Mouse (Mus musculus): ENCODE data around the gene Olfr282. TPM values are rescaled to one million over a fixed set of nuclear protein-coding genes. Genes with fewer than 3 reads are reported as not detected.

Gene Olfr282
- total and polyA plus RNA-seq, 3 experiments: 0.18 TPM; not detected in 2

GRCm38 (mm10) chr15:98420897-98421296 is 10.1 kb upstream of the Olfr282 start:
- Histone ChIP-seq H3K27me3 (ENCODE audit: control insufficient read depth in 1 of 2, insufficient read depth in 2 of 2, low read length in 2 of 2) (peaks cover 32 to 38% of the 10 kb centered on the region in 2 experiments), H3K79me2 (ENCODE audit: control insufficient read depth, insufficient read depth, low read length, poor library complexity) (no peaks in the 10 kb centered on the region), H3K9ac (ENCODE audit: control insufficient read depth, low read depth, low read length, poor library complexity, severe bottlenecking) (no peak overlapping the region), H3K36me3 (ENCODE audit: control insufficient read depth in 1 of 2, insufficient read depth in 2 of 2, low read length in 2 of 2) (peaks cover 0 to 3% of the 10 kb centered on the region in 2 experiments; a peak in 2 of 4 replicates), H3K4me3 (ENCODE audit: control insufficient read depth in 1 of 2, insufficient read depth in 1 of 2, low read depth in 2 of 2, low read length in 2 of 2) (no peak overlapping the region), H3K27ac (ENCODE audit: control insufficient read depth, low read depth, low read length) (no peak overlapping the region), H3K9me3 (replicated peaks; ENCODE audit: insufficient read depth, low read length) (no peaks in the 10 kb centered on the region), H3K4me1 (ENCODE audit: control insufficient read depth in 1 of 2, insufficient read depth in 2 of 2, low read length in 2 of 2) (peaks cover 0 to 12% of the 10 kb centered on the region in 2 experiments; a peak in 2 of 4 replicates)
- TF ChIP-seq ETS1 (IDR thresholded peaks at IDR 0.05; ENCODE audit: low read depth, low read length): no peak
- TF ChIP-seq TCF12 (IDR thresholded peaks at IDR 0.05; ENCODE audit: low read depth, low read length): no peak
- DNase-seq (ENCODE audit: low read depth, low spot score): no peak

GRCm38 (mm10) chr15:98424326-98424725 is 6.7 kb upstream of the Olfr282 start:
- TF ChIP-seq BHLHE40 (IDR thresholded peaks at IDR 0.05; ENCODE audit: borderline replicate concordance, low read depth, low read length): no peak
- TF ChIP-seq EP300 (IDR thresholded peaks at IDR 0.05; ENCODE audit: low read depth in 1 of 2, low read length in 2 of 2): no peak
- no peak for TF ChIP-seq POLR2AphosphoS2 (IDR thresholded peaks at IDR 0.05; ENCODE audit: low read length)
- no peak for TF ChIP-seq CTCF (IDR thresholded peaks at IDR 0.05 in 2 of 3, conservative IDR thresholded peaks at IDR 0.05 in 1 of 3; ENCODE audit: control insufficient read depth in 1 of 3, insufficient read depth in 1 of 3, low read depth in 2 of 3, low read length in 3 of 3, poor library complexity in 1 of 3, severe bottlenecking in 1 of 3)
- TF ChIP-seq RAD21 (IDR thresholded peaks at IDR 0.05; ENCODE audit: low read depth, low read length): no peak
- no peak for TF ChIP-seq MAZ (IDR thresholded peaks at IDR 0.05; ENCODE audit: low read depth, low read length)
- no peak for TF ChIP-seq JUND (IDR thresholded peaks at IDR 0.05; ENCODE audit: low read depth, low read length)
- no peak for TF ChIP-seq CHD1 (IDR thresholded peaks at IDR 0.05; ENCODE audit: low read depth, low read length)
- TF ChIP-seq SMC3 (IDR thresholded peaks at IDR 0.05; ENCODE audit: low read depth, low read length): no peak
- TF ChIP-seq GABPA (IDR thresholded peaks at IDR 0.05; ENCODE audit: low read depth, low read length): no peak
- TF ChIP-seq POLR2A (IDR thresholded peaks at IDR 0.05; ENCODE audit: control insufficient read depth in 1 of 2, insufficient read depth in 1 of 2, low read depth in 1 of 2, low read length in 2 of 2, poor library complexity in 1 of 2): no peak
- no peak for TF ChIP-seq MYC (IDR thresholded peaks at IDR 0.05; ENCODE audit: low read depth, low read length)
- no peak for TF ChIP-seq TAL1 (IDR thresholded peaks at IDR 0.05; ENCODE audit: low read length)
- Histone ChIP-seq H3K79me2 (ENCODE audit: control insufficient read depth, insufficient read depth, low read length, poor library complexity) (no peaks in the 10 kb centered on the region), H3K9ac (ENCODE audit: control insufficient read depth, low read depth, low read length, poor library complexity, severe bottlenecking) (no peak overlapping the region), H3K27ac (ENCODE audit: control insufficient read depth, low read depth, low read length) (no peak overlapping the region), H3K36me3 (ENCODE audit: control insufficient read depth in 1 of 2, insufficient read depth in 2 of 2, low read length in 2 of 2) (no peaks in the 10 kb centered on the region), H3K9me3 (replicated peaks; ENCODE audit: insufficient read depth, low read length) (no peaks in the 10 kb centered on the region), H3K27me3 (ENCODE audit: control insufficient read depth in 1 of 2, insufficient read depth in 2 of 2, low read length in 2 of 2) (peaks cover 39 to 71% of the 10 kb centered on the region in 2 experiments), H3K4me1 (ENCODE audit: control insufficient read depth in 1 of 2, insufficient read depth in 2 of 2, low read length in 2 of 2) (no peaks in the 10 kb centered on the region), H3K4me3 (ENCODE audit: control insufficient read depth in 1 of 2, insufficient read depth in 1 of 2, low read depth in 2 of 2, low read length in 2 of 2) (no peak overlapping the region)
- DNase-seq (ENCODE audit: low read depth, low spot score): no peak

- Histone ChIP-seq H3K27me3 (ENCODE audit: control insufficient read depth in 1 of 2, insufficient read depth in 2 of 2, low read length in 2 of 2) (peaks cover 39 to 76% of the 10 kb centered on the region in 2 experiments), H3K4me1 (ENCODE audit: control insufficient read depth in 1 of 2, insufficient read depth in 2 of 2, low read length in 2 of 2) (no peaks in the 10 kb centered on the region), H3K27ac (ENCODE audit: control insufficient read depth, low read depth, low read length) (no peak overlapping the region), H3K79me2 (ENCODE audit: control insufficient read depth, insufficient read depth, low read length, poor library complexity) (no peaks in the 10 kb centered on the region), H3K36me3 (ENCODE audit: control insufficient read depth in 1 of 2, insufficient read depth in 2 of 2, low read length in 2 of 2) (no peaks in the 10 kb centered on the region), H3K9ac (ENCODE audit: control insufficient read depth, low read depth, low read length, poor library complexity, severe bottlenecking) (no peak overlapping the region), H3K4me3 (ENCODE audit: control insufficient read depth in 1 of 2, insufficient read depth in 1 of 2, low read depth in 2 of 2, low read length in 2 of 2) (no peak overlapping the region), H3K9me3 (replicated peaks; ENCODE audit: insufficient read depth, low read length) (no peaks in the 10 kb centered on the region)
- DNase-seq (ENCODE audit: low read depth, low spot score): no peak
- TF ChIP-seq UBTF (IDR thresholded peaks at IDR 0.05; ENCODE audit: borderline replicate concordance, insufficient read depth, low read depth, low read length): no peak
- no peak for TF ChIP-seq ZKSCAN1 (IDR thresholded peaks at IDR 0.05; ENCODE audit: low read depth, low read length)
- no peak for TF ChIP-seq POLR2AphosphoS5 (IDR thresholded peaks at IDR 0.05; ENCODE audit: borderline replicate concordance, low read depth, low read length)
- no peak for TF ChIP-seq MXI1 (IDR thresholded peaks at IDR 0.05; ENCODE audit: low read depth, low read length)
- TF ChIP-seq TAL1 (IDR thresholded peaks at IDR 0.05; ENCODE audit: low read length): no peak
- no peak for TF ChIP-seq SMC3 (IDR thresholded peaks at IDR 0.05; ENCODE audit: low read depth, low read length)
- TF ChIP-seq MYB (IDR thresholded peaks at IDR 0.05; ENCODE audit: low read depth, low read length): no peak
- no peak for TF ChIP-seq RAD21 (IDR thresholded peaks at IDR 0.05; ENCODE audit: low read depth, low read length)
- no peak for TF ChIP-seq NELFE (IDR thresholded peaks at IDR 0.05; ENCODE audit: low read depth, low read length)
- no peak for TF ChIP-seq USF2 (IDR thresholded peaks at IDR 0.05; ENCODE audit: borderline replicate concordance in 1 of 2, insufficient read depth in 1 of 2, low read depth in 1 of 2, low read length in 2 of 2)
- no peak for TF ChIP-seq ZNF384 (IDR thresholded peaks at IDR 0.05; ENCODE audit: low read depth, low read length)
- TF ChIP-seq KAT2A (conservative IDR thresholded peaks at IDR 0.05; ENCODE audit: low read depth, low read length): no peak
- no peak for TF ChIP-seq GATA1 (IDR thresholded peaks at IDR 0.05; ENCODE audit: low read depth, low read length)
Measured at GRCm38 (mm10) chr15:98424753-98425152, 6.3 kb upstream of the Olfr282 start.

All from MEL (cell line).